Mouse (Mus musculus) liver, embryonic 11.5 days (tissue): ENCODE data around the gene Fcmr. TPM values are rescaled to one million over a fixed set of nuclear protein-coding genes. Genes with fewer than 3 reads are reported as not detected.

Experiments
- ATAC-seq: fragments of 200-750 bp; cut with Nextera tagmentation; replicated peaks from 2 replicates; pipeline ENCODE4 v1.8.0; 2017; ENCODE audit warnings: moderate number of reproducible peaks, mild to moderate bottlenecking, moderate TSS enrichment, moderate library complexity; ENCODE audit not compliant: low FRiP score
- DNase-seq: peaks from one replicate; pipeline ENCODE4 v3.0.0-alpha.2; 2017; ENCODE audit warnings: low spot score
- H3K27ac ChIP-seq: fragments of 300-500 bp; sonication (generic); 2 replicates; pipeline ENCODE4 v1.5.1; 2014; ENCODE audit warnings: mild to moderate bottlenecking, low read depth, low read length, control low read depth
- H3K27me3 ChIP-seq: fragments of 300-500 bp; sonication (generic); replicated peaks from 2 replicates; pipeline ENCODE4 v1.6.1; 2014; ENCODE audit warnings: low read length, mixed read lengths; ENCODE audit not compliant: control insufficient read depth, insufficient read depth
- H3K36me3 ChIP-seq: fragments of 300-500 bp; sonication (generic); 2 replicates; pipeline ENCODE4 v1.6.1; 2014; ENCODE audit warnings: mild to moderate bottlenecking, low read length, moderate library complexity, mixed read lengths; ENCODE audit not compliant: control insufficient read depth, insufficient read depth
- H3K4me1 ChIP-seq: fragments of 300-500 bp; sonication (generic); replicated peaks from 2 replicates; pipeline ENCODE4 v1.6.1; 2014; ENCODE audit warnings: low read length, mixed read lengths; ENCODE audit not compliant: control insufficient read depth, insufficient read depth
- H3K4me2 ChIP-seq: fragments of 300-500 bp; sonication (generic); 2 replicates; pipeline ENCODE4 v1.6.1; 2014; ENCODE audit warnings: mild to moderate bottlenecking, control low read depth, moderate library complexity
- H3K4me3 ChIP-seq: fragments of 300-500 bp; sonication (generic); 2 replicates; pipeline ENCODE4 v1.5.1; 2014; ENCODE audit warnings: low read depth, low read length, control low read depth
- H3K9ac ChIP-seq: fragments of 300-500 bp; sonication (generic); 2 replicates; pipeline ENCODE4 v1.6.1; 2014; ENCODE audit warnings: low read depth, low read length, control low read depth
- H3K9me3 ChIP-seq: fragments of 300-500 bp; sonication (generic); 2 replicates; pipeline ENCODE4 v1.6.1; 2016; ENCODE audit warnings: low read length, inconsistent platforms, mixed read lengths; ENCODE audit not compliant: control insufficient read depth
- WGBS: fragments of 180-500 bp; shearing (Covaris S2); extraction: QIAGEN DNeasy Blood & Tissue Kit; methylation state at CpG from one replicate; pipeline ENCODE4 v1.1.7; 2014; 5-methylcytosine and 5-hydroxymethylcytosine counted together
- polyA plus RNA-seq: library from polyadenylated mRNA; unstranded; fragments of >200 nt; fragmentation: Nextera tagmentation; extraction: Ambion mirVana; gene quantifications from 2 replicates; pipeline ENCODE4 v1.2.1, GENCODE M21; 2014

Gene Fcmr
- polyA plus RNA-seq, 1 experiment from 2014 or later, result not detected

- Histone ChIP-seq H3K4me3 (peak overlapping the region; percentile 40), H3K27me3 (peaks cover 28% of the 10 kb centered on the region), H3K4me2 (peak overlapping the region; percentile 71), H3K27ac (no peak overlapping the region), H3K36me3 (no peaks in the 10 kb centered on the region), H3K9ac (no peak overlapping the region), H3K9me3 (no peaks in the 10 kb centered on the region), H3K4me1 (no peaks in the 10 kb centered on the region)
- DNase-seq, result peak; percentile 40
- WGBS, result 4% methylated on average over 43 of the region's 43 CpGs
- ATAC-seq, result no peak
Observed at GRCm38 (mm10) chr1:130877889-130878614, 12.6 kb downstream of the Fcmr start.

- H3K9ac ChIP-seq, result no peak overlapping the region
- H3K4me3 ChIP-seq, result no peak overlapping the region
- H3K27me3 ChIP-seq, result peaks cover 30% of the 10 kb centered on the region
- DNase-seq (no peak), ATAC-seq (no peak)
- H3K27ac ChIP-seq, result no peak overlapping the region
- H3K4me1 ChIP-seq, result no peaks in the 10 kb centered on the region
- no peaks in the 10 kb centered on the region for H3K9me3 ChIP-seq
- no peak overlapping the region for H3K4me2 ChIP-seq
- WGBS, result 90% methylated on average over 7 of the region's 7 CpGs
- no peaks in the 10 kb centered on the region for H3K36me3 ChIP-seq
Observed at GRCm38 (mm10) chr1:130879927-130880326, 14.5 kb downstream of the Fcmr start.

- Histone ChIP-seq H3K36me3 (no peaks in the 10 kb centered on the region), H3K4me2 (no peak overlapping the region), H3K27me3 (peaks cover 19% of the 10 kb centered on the region), H3K9ac (no peak overlapping the region), H3K9me3 (no peaks in the 10 kb centered on the region), H3K4me3 (no peak overlapping the region), H3K4me1 (no peaks in the 10 kb centered on the region), H3K27ac (no peak overlapping the region)
- WGBS, result 75% methylated on average over 4 of the region's 4 CpGs
- ATAC-seq (no peak), DNase-seq (no peak)
Observed at GRCm38 (mm10) chr1:130883146-130883545, 17.7 kb downstream of the Fcmr start.

- no peak for DNase-seq
- Histone ChIP-seq H3K4me1 (no peaks in the 10 kb centered on the region), H3K36me3 (no peaks in the 10 kb centered on the region), H3K9me3 (no peaks in the 10 kb centered on the region), H3K27me3 (0 out of 2 replicates have a peak, but pooled peaks cover 3% of the 10 kb centered on the region), H3K27ac (no peak within 1 kb of the TSS), H3K9ac (no peak within 1 kb of the TSS), H3K4me3 (no peak within 1 kb of the TSS), H3K4me2 (no peak within 1 kb of the TSS)
- no peak for ATAC-seq
Observed at GRCm38 (mm10) chr1:130887354-130887753, 21.9 kb downstream of the Fcmr start, which contains the start of gene Il24. Gene Il24 (minus strand): TSS chr1:130887454.

GRCm38 (mm10) chr1:130892446-130892845, 27.0 kb downstream of the Fcmr start:
- Histone ChIP-seq H3K27ac (no peak overlapping the region), H3K36me3 (no peaks in the 10 kb centered on the region), H3K27me3 (no peaks in the 10 kb centered on the region; the same call in 1 of the 2 replicates), H3K9me3 (no peaks in the 10 kb centered on the region), H3K4me2 (no peak overlapping the region), H3K4me1 (no peaks in the 10 kb centered on the region), H3K4me3 (no peak overlapping the region), H3K9ac (no peak overlapping the region)
- no peak for ATAC-seq
- DNase-seq, result no peak
- 58% methylated on average over 1 of the region's 1 CpGs for WGBS

- no peak overlapping the region for H3K9ac ChIP-seq
- no peaks in the 10 kb centered on the region; the same call in 1 of the 2 replicates for H3K27me3 ChIP-seq
- H3K36me3 ChIP-seq, result no peaks in the 10 kb centered on the region
- H3K4me2 ChIP-seq, result no peak overlapping the region
- DNase-seq (no peak), ATAC-seq (no peak)
- H3K27ac ChIP-seq, result no peak overlapping the region
- 77% methylated on average over 9 of the region's 9 CpGs for WGBS
- no peak overlapping the region for H3K4me3 ChIP-seq
- H3K4me1 ChIP-seq, result no peaks in the 10 kb centered on the region
- no peaks in the 10 kb centered on the region for H3K9me3 ChIP-seq
Observed at GRCm38 (mm10) chr1:130893329-130894040, 28.0 kb downstream of the Fcmr start.

- H3K36me3 ChIP-seq, result no peaks in the 10 kb centered on the region
- H3K27ac ChIP-seq, result no peak overlapping the region
- H3K4me3 ChIP-seq, result no peak overlapping the region
- H3K4me2 ChIP-seq, result no peak overlapping the region
- H3K27me3 ChIP-seq, result no peaks in the 10 kb centered on the region; the same call in 1 of the 2 replicates
- ATAC-seq (no peak), DNase-seq (no peak)
- H3K9me3 ChIP-seq, result no peaks in the 10 kb centered on the region
- no peaks in the 10 kb centered on the region for H3K4me1 ChIP-seq
- whole genome bisulfite sequencing, result 58% methylated on average over 6 of the region's 6 CpGs
- H3K9ac ChIP-seq, result no peak overlapping the region
Observed at GRCm38 (mm10) chr1:130894468-130894867, 29.0 kb downstream of the Fcmr start.

- Histone ChIP-seq H3K4me3 (no peak overlapping the region), H3K36me3 (no peaks in the 10 kb centered on the region), H3K9me3 (no peaks in the 10 kb centered on the region), H3K4me2 (no peak overlapping the region), H3K27ac (no peak overlapping the region), H3K4me1 (no peaks in the 10 kb centered on the region), H3K9ac (no peak overlapping the region), H3K27me3 (no peaks in the 10 kb centered on the region)
- DNase-seq, result no peak
- WGBS, result 71% methylated on average over 7 of the region's 7 CpGs
- ATAC-seq, result no peak
Observed at GRCm38 (mm10) chr1:130902505-130902904, 37.0 kb downstream of the Fcmr start.
